Mouse (Mus musculus): ENCODE measurements at regions not wholly inside any gene's neighbourhood (a gene's known extent, or its start where the extent isn't known, plus 50 kb on each side); places are given as distances from the start of the nearest gene placed in this dataset.

DNA sequence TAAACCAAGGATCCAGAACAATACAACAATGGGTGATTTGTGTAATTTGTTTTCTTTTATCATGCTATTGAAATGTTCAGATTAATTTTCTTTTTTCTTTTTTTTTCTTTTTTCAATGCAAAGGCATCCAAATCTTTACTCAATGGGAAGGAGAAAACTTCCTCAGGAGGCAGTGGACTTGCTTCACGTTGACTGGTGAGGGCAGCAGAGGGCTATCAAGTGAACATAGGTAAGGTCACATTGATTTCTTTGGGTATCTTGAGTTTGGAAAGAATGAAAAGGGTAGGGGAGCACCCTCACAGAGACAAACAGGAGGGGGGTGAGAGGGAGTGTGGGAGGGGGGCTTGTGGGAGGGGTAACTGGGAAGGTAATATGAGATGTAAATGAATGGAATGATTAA lies 326.1 kb upstream of the Fam98a start:
- H3K9ac ChIP-seq (ENCODE audit: low read depth, low read length, severe bottlenecking): no peak overlapping the region
- H3K36me3 ChIP-seq (ENCODE audit: control insufficient read depth, insufficient read depth, low read length): no peaks in the 10 kb centered on the region
- DNase-seq (ENCODE audit: low spot score): no peak
- TF ChIP-seq POLR2A (IDR thresholded peaks at IDR 0.05; ENCODE audit: borderline replicate concordance, extremely low read depth, insufficient read depth, insufficient read length): no peak
- H3K4me3 ChIP-seq (replicated peaks; ENCODE audit: low read length): no peak overlapping the region
- H3K4me1 ChIP-seq (ENCODE audit: control insufficient read depth, insufficient read depth, low read length): no peaks in the 10 kb centered on the region
- no peak overlapping the region for H3K27ac ChIP-seq (replicated peaks; ENCODE audit: low read depth, low read length)
- H3K9me3 ChIP-seq (ENCODE audit: control insufficient read depth, low read length): no peaks in the 10 kb centered on the region
- no peaks in the 10 kb centered on the region for H3K27me3 ChIP-seq (ENCODE audit: control insufficient read depth, insufficient read depth, low read length)
- 30% methylated on average over 1 of the region's 1 CpGs for WGBS
- ATAC-seq (ENCODE audit: low FRiP score, low read depth): no peak
- H3K4me2 ChIP-seq (replicated peaks; ENCODE audit: low read depth, low read length, severe bottlenecking): no peak overlapping the region

DNA sequence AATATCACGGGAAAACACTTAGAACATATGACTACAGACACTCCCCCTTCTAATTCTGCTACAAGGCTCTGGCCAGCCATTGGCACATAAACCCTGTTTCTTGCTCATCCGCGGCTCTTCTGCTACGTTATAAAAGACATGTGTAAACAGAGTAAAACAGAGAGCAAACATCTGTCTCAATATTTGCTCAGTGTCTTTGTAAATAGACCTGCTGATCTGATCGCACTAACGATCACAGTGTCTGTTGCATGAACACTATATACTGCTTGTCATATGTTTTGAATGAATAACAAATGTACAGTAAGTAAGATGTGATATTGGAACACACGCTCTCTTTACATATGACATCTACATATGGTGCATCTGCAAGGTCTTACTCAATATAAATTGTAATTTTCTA lies 325.1 kb upstream of the Fam98a start:
- Histone ChIP-seq H3K4me1 (ENCODE audit: control insufficient read depth, insufficient read depth, low read length) (no peaks in the 10 kb centered on the region), H3K9me3 (ENCODE audit: control insufficient read depth, low read length) (no peaks in the 10 kb centered on the region), H3K27ac (replicated peaks; ENCODE audit: low read depth, low read length) (no peak overlapping the region), H3K4me3 (replicated peaks; ENCODE audit: low read length) (no peak overlapping the region), H3K4me2 (replicated peaks; ENCODE audit: low read depth, low read length, severe bottlenecking) (no peak overlapping the region), H3K9ac (ENCODE audit: low read depth, low read length, severe bottlenecking) (no peak overlapping the region), H3K27me3 (ENCODE audit: control insufficient read depth, insufficient read depth, low read length) (no peaks in the 10 kb centered on the region), H3K36me3 (ENCODE audit: control insufficient read depth, insufficient read depth, low read length) (no peaks in the 10 kb centered on the region)
- TF ChIP-seq POLR2A (IDR thresholded peaks at IDR 0.05; ENCODE audit: borderline replicate concordance, extremely low read depth, insufficient read depth, insufficient read length): no peak
- DNase-seq (ENCODE audit: low spot score): no peak
- ATAC-seq (ENCODE audit: low FRiP score, low read depth): no peak
- 80% methylated on average over 7 of the region's 7 CpGs for WGBS

DNA sequence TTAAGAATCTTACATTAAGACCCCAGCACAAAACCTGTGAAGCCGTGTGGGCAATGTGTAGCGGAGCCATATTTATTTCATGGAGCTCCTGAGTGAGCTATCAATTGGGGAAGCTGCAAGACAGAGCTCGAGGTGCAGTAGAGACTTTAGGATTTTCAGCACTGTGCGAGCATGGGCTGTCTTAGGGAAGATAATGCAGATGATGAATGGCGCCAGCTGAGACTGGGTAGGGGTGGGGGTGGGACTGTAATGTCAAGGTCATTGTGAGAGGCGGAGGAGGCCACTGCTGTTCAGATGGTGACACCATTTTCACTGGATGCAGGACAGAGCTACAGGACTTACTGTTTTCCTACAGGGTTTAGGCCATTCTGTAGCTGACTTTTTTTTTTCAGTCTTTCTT lies 322.8 kb upstream of the Fam98a start:
- no peak for DNase-seq (ENCODE audit: low spot score)
- no peak for TF ChIP-seq POLR2A (IDR thresholded peaks at IDR 0.05; ENCODE audit: borderline replicate concordance, extremely low read depth, insufficient read depth, insufficient read length)
- WGBS: 81% methylated on average over 6 of the region's 6 CpGs

DNA sequence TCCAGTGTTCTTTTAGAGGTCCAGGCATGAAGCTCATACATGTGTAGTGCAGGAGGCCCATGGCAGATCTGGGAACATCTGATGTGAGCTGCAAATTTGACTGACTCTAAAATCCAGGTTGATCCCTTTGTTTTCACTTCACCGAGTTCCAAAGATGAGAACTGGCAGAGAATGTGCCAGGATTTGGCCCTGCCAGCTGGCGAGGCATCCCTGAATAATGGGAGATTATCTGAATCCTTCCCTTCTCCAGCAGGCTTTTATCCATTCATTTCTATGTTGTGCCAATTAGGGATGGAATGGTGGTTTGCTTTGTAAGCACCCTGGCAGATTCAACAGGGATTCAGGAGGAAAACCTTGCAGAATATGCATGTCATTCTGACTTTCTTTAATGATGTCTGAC lies 318.7 kb upstream of the Fam98a start:
- Histone ChIP-seq H3K4me1 (ENCODE audit: control insufficient read depth, insufficient read depth, low read length) (no peaks in the 10 kb centered on the region), H3K36me3 (ENCODE audit: control insufficient read depth, insufficient read depth, low read length) (no peaks in the 10 kb centered on the region), H3K27me3 (ENCODE audit: control insufficient read depth, insufficient read depth, low read length) (no peaks in the 10 kb centered on the region), H3K9ac (ENCODE audit: low read depth, low read length, severe bottlenecking) (no peak overlapping the region), H3K9me3 (ENCODE audit: control insufficient read depth, low read length) (no peaks in the 10 kb centered on the region), H3K27ac (replicated peaks; ENCODE audit: low read depth, low read length) (no peak overlapping the region), H3K4me3 (replicated peaks; ENCODE audit: low read length) (no peak overlapping the region), H3K4me2 (replicated peaks; ENCODE audit: low read depth, low read length, severe bottlenecking) (no peak overlapping the region)
- DNase-seq (ENCODE audit: low spot score) (no peak), ATAC-seq (ENCODE audit: low FRiP score, low read depth) (no peak)
- no peak for TF ChIP-seq POLR2A (IDR thresholded peaks at IDR 0.05; ENCODE audit: borderline replicate concordance, extremely low read depth, insufficient read depth, insufficient read length)
- 68% methylated on average over 2 of the region's 2 CpGs for whole genome bisulfite sequencing

More for the DNA sequence above, 322.8 kb upstream of the Fam98a start:
- ATAC-seq (ENCODE audit: low FRiP score, low read depth): no peak
- Histone ChIP-seq H3K4me1 (ENCODE audit: control insufficient read depth, insufficient read depth, low read length) (no peaks in the 10 kb centered on the region), H3K4me2 (replicated peaks; ENCODE audit: low read depth, low read length, severe bottlenecking) (no peak overlapping the region), H3K9me3 (ENCODE audit: control insufficient read depth, low read length) (no peaks in the 10 kb centered on the region), H3K27ac (replicated peaks; ENCODE audit: low read depth, low read length) (no peak overlapping the region), H3K36me3 (ENCODE audit: control insufficient read depth, insufficient read depth, low read length) (no peaks in the 10 kb centered on the region), H3K9ac (ENCODE audit: low read depth, low read length, severe bottlenecking) (no peak overlapping the region), H3K4me3 (replicated peaks; ENCODE audit: low read length) (no peak overlapping the region), H3K27me3 (ENCODE audit: control insufficient read depth, insufficient read depth, low read length) (no peaks in the 10 kb centered on the region)

DNA sequence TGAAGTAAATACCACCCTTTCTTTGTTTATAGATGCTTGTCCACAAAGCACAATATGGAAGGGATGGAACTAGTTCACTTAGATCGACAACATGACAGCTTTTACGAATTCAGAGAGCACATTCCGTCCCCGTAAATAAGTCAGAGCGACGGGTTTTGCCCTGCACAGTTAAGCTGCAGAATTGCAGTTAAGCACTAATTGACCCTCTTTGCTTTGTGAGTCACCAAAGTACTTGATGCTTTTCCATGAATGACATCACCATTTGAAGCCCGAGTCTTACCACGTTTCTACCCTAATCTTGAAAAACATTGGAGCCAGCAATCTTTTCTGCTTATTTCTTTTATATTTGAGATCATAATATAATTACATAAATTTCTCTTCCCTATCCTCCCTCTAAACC lies 305.3 kb upstream of the Fam98a start:
- no peak overlapping the region for H3K4me3 ChIP-seq (replicated peaks; ENCODE audit: low read length)
- no peaks in the 10 kb centered on the region for H3K9me3 ChIP-seq (ENCODE audit: control insufficient read depth, low read length)
- H3K27me3 ChIP-seq (ENCODE audit: control insufficient read depth, insufficient read depth, low read length): no peaks in the 10 kb centered on the region
- no peak overlapping the region for H3K9ac ChIP-seq (ENCODE audit: low read depth, low read length, severe bottlenecking)
- ATAC-seq (ENCODE audit: low FRiP score, low read depth) (no peak), DNase-seq (ENCODE audit: low spot score) (no peak)
- H3K36me3 ChIP-seq (ENCODE audit: control insufficient read depth, insufficient read depth, low read length): no peaks in the 10 kb centered on the region
- no peak overlapping the region for H3K27ac ChIP-seq (replicated peaks; ENCODE audit: low read depth, low read length)
- WGBS: 51% methylated on average over 8 of the region's 8 CpGs
- TF ChIP-seq POLR2A (IDR thresholded peaks at IDR 0.05; ENCODE audit: borderline replicate concordance, extremely low read depth, insufficient read depth, insufficient read length): no peak
- no peaks in the 10 kb centered on the region for H3K4me1 ChIP-seq (ENCODE audit: control insufficient read depth, insufficient read depth, low read length)
- no peak overlapping the region for H3K4me2 ChIP-seq (replicated peaks; ENCODE audit: low read depth, low read length, severe bottlenecking)

DNA sequence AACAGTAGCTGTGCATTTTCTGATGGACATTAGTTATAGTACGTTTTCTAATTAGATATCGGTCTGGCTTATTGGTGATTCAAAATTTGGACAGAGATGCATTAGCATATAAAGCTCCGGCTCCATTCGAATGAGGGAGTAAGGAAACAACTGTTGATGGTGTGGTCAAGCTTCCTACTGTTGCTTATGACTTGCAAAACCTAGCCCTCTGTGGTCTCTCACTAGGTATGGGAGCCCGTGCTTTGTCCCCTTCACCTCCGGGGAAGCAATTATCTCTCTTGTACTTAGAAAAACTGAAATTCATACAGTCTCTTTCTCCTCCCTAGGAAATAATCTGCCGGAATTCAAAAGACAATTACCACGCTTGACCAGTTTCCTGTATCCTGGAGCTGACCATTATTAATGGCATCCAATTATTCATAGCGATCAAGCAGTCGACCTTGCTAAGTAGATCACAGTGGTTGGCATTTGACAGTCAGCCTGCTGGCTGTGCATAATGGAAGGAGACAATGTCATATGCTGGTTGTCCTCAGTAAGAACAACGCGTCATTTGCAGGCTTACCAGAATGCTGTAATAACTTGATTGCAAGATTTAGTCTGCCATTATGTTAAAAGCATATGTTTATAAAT lies 264.4 kb upstream of the Fam98a start:
- no peak for ATAC-seq (ENCODE audit: low FRiP score, low read depth)
- H3K4me1 ChIP-seq (ENCODE audit: control insufficient read depth, insufficient read depth, low read length): no peaks in the 10 kb centered on the region
- TF ChIP-seq POLR2A (IDR thresholded peaks at IDR 0.05; ENCODE audit: borderline replicate concordance, extremely low read depth, insufficient read depth, insufficient read length): no peak
- H3K4me2 ChIP-seq (replicated peaks; ENCODE audit: low read depth, low read length, severe bottlenecking): no peak overlapping the region
- no peak overlapping the region for H3K9ac ChIP-seq (ENCODE audit: low read depth, low read length, severe bottlenecking)
- WGBS: 79% methylated on average over 12 of the region's 12 CpGs
- no peaks in the 10 kb centered on the region for H3K9me3 ChIP-seq (ENCODE audit: control insufficient read depth, low read length)
- H3K4me3 ChIP-seq (replicated peaks; ENCODE audit: low read length): no peak overlapping the region
- no peaks in the 10 kb centered on the region for H3K36me3 ChIP-seq (ENCODE audit: control insufficient read depth, insufficient read depth, low read length)
- H3K27ac ChIP-seq (replicated peaks; ENCODE audit: low read depth, low read length): no peak overlapping the region
- no peaks in the 10 kb centered on the region for H3K27me3 ChIP-seq (ENCODE audit: control insufficient read depth, insufficient read depth, low read length)
- DNase-seq (ENCODE audit: low spot score): no peak

Data from limb, embryonic 14.5 days (tissue).